Comparison of ENCODE assay signal across 7 mouse cellular contexts in the genomic region with DNA sequence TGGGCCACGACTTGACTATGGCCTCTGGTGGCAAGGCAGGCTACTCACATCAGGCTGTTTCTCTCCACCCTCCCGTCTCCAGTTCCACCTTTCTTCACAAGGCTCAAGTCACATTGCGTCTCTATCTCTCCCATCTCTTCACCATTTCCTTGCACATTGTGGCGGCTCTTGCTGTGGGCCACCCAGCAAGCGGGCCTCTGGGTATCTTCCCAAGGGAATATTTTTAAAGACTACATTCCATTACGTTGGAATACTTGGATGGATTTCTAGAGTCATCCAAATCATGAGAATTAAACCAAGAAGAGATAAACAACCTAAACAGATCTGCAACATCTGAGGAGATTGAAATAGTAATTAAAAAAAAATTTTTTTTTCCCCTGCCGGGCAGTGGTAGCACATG. TPM values are rescaled to one million over a fixed set of nuclear protein-coding genes. Genes with fewer than 3 reads are reported as not detected.
DNase-seq lines count a peak whose midpoint lies in the region; ATAC-seq and TF ChIP-seq lines count a peak whose summit lies in the region.

A gene (minus strand): TSS at position 101 of the 400 bp plus-strand sequence.

- 71% methylated on average over 7 of the region's 7 CpGs for WGBS in lung, embryonic 16.5 days
- WGBS in embryonic facial prominence, embryonic 10.5 days: 86% methylated on average over 7 of the region's 7 CpGs
- 91% methylated on average over 7 of the region's 7 CpGs for WGBS in hindbrain, embryonic 15.5 days
- 72% methylated on average over 7 of the region's 7 CpGs for WGBS in liver, postnatal 0 days (ENCODE audit: insufficient replicate concordance)

- 0 out of 2 replicates have a peak, but pooled peaks cover 3% of the 10 kb centered on the region for H3K9me3 ChIP-seq in lung, embryonic 16.5 days (ENCODE audit: control insufficient read depth, low read length)
- no peaks in the 10 kb centered on the region for H3K9me3 ChIP-seq in embryonic facial prominence, embryonic 10.5 days
- H3K9me3 ChIP-seq in hindbrain, embryonic 15.5 days: no peaks in the 10 kb centered on the region
- H3K9me3 ChIP-seq in liver, postnatal 0 days (ENCODE audit: low read length): no peaks in the 10 kb centered on the region

- peak within 1 kb of the TSS; percentile 24; the same call in 1 of the 2 replicates for H3K9ac ChIP-seq in lung, embryonic 16.5 days (ENCODE audit: low read length)
- H3K9ac ChIP-seq in hindbrain, embryonic 15.5 days: no peak within 1 kb of the TSS
- H3K9ac ChIP-seq in liver, postnatal 0 days (replicated peaks): no peak within 1 kb of the TSS

- no peaks in the 10 kb centered on the region for H3K36me3 ChIP-seq in lung, embryonic 16.5 days (ENCODE audit: control insufficient read depth, insufficient read depth, low read length)
- H3K36me3 ChIP-seq in embryonic facial prominence, embryonic 10.5 days (replicated peaks): no peaks in the 10 kb centered on the region
- H3K36me3 ChIP-seq in hindbrain, embryonic 15.5 days: no peaks in the 10 kb centered on the region
- no peaks in the 10 kb centered on the region for H3K36me3 ChIP-seq in liver, postnatal 0 days (replicated peaks; ENCODE audit: insufficient read depth, low read length)

- H3K27ac ChIP-seq in lung, embryonic 16.5 days (ENCODE audit: low read length): peak within 1 kb of the TSS; percentile 49
- H3K27ac ChIP-seq in embryonic facial prominence, embryonic 10.5 days (replicated peaks): no peak within 1 kb of the TSS
- no peak within 1 kb of the TSS for H3K27ac ChIP-seq in hindbrain, embryonic 15.5 days (replicated peaks)
- H3K27ac ChIP-seq in liver, postnatal 0 days (ENCODE audit: low read depth): no peak within 1 kb of the TSS

- no peak for ATAC-seq in lung, embryonic 16.5 days (ENCODE audit: low read depth)
- no peak for ATAC-seq in hindbrain, embryonic 15.5 days (ENCODE audit: low FRiP score, low read depth)
- no peak for ATAC-seq in liver, postnatal 0 days

- H3K4me2 ChIP-seq in lung, embryonic 16.5 days (ENCODE audit: low read depth, low read length): no peak within 1 kb of the TSS
- no peak within 1 kb of the TSS for H3K4me2 ChIP-seq in hindbrain, embryonic 15.5 days
- no peak within 1 kb of the TSS for H3K4me2 ChIP-seq in liver, postnatal 0 days (ENCODE audit: low read depth, low read length)

- H3K4me3 ChIP-seq in lung, embryonic 16.5 days (ENCODE audit: low read length): no peak within 1 kb of the TSS
- no peak within 1 kb of the TSS for H3K4me3 ChIP-seq in embryonic facial prominence, embryonic 10.5 days
- no peak within 1 kb of the TSS for H3K4me3 ChIP-seq in hindbrain, embryonic 15.5 days
- H3K4me3 ChIP-seq in liver, postnatal 0 days (ENCODE audit: low read depth, low read length): no peak within 1 kb of the TSS

- TF ChIP-seq CTCF in liver, postnatal 0 days (IDR thresholded peaks at IDR 0.05; ENCODE audit: low read depth): no peak

- no peak for DNase-seq in lung, postnatal 4 days
- no peak for DNase-seq in embryonic facial prominence, embryonic 10.5 days (ENCODE audit: low spot score)
- no peak for DNase-seq in liver, postnatal 0 days
- no peak for DNase-seq in embryo, embryonic 11 days
- no peak for DNase-seq in right cerebral cortex, postnatal 25 days

- no peaks in the 10 kb centered on the region for H3K27me3 ChIP-seq in lung, embryonic 16.5 days (ENCODE audit: control insufficient read depth, insufficient read depth, low read depth, low read length)
- no peaks in the 10 kb centered on the region for H3K27me3 ChIP-seq in embryonic facial prominence, embryonic 10.5 days (replicated peaks; ENCODE audit: low read depth, poor library complexity, severe bottlenecking)
- H3K27me3 ChIP-seq in hindbrain, embryonic 15.5 days: no peaks in the 10 kb centered on the region
- no peaks in the 10 kb centered on the region for H3K27me3 ChIP-seq in liver, postnatal 0 days (ENCODE audit: insufficient read depth, low read length)

- H3K4me1 ChIP-seq in lung, embryonic 16.5 days (replicated peaks; ENCODE audit: control insufficient read depth, insufficient read depth, low read length): no peaks in the 10 kb centered on the region; the same call in 1 of the 2 replicates
- no peaks in the 10 kb centered on the region for H3K4me1 ChIP-seq in embryonic facial prominence, embryonic 10.5 days
- no peaks in the 10 kb centered on the region for H3K4me1 ChIP-seq in hindbrain, embryonic 15.5 days (replicated peaks)
- no peaks in the 10 kb centered on the region for H3K4me1 ChIP-seq in liver, postnatal 0 days (ENCODE audit: insufficient read depth)

- no peak for TF ChIP-seq EP300 in liver, postnatal 0 days (IDR thresholded peaks at IDR 0.05; ENCODE audit: low read depth)

RNA-seq across cellular contexts. Expression of the gene that starts here (rescaled TPM):
- polyA plus RNA-seq in lung, embryonic 16.5 days (2015; fragmentation: Nextera tagmentation; extraction: Ambion mirVana): 148 and 159 TPM in 2 replicates
- 116 and 135 TPM in 2 replicates for polyA plus RNA-seq in embryonic facial prominence, embryonic 10.5 days (2016; fragmentation: Nextera tagmentation; extraction: Ambion mirVana)
- 85.4 and 104 TPM in 2 replicates for polyA plus RNA-seq in hindbrain, embryonic 15.5 days (2015; fragmentation: Nextera tagmentation; extraction: Ambion mirVana)
- 40.7 and 57.3 TPM in 2 replicates for polyA plus RNA-seq in liver, postnatal 0 days (2015; fragmentation: Nextera tagmentation; extraction: Ambion mirVana)
